Mouse (Mus musculus) intestine, embryonic 15.5 days (tissue): ENCODE data around the gene Vav1. TPM values are rescaled to one million over a fixed set of nuclear protein-coding genes. Genes with fewer than 3 reads are reported as not detected.

ENCODE experiments used
- ATAC-seq: fragments of 200-750 bp; cut with Nextera tagmentation; 2 replicates; pipeline ENCODE4 v1.8.0; 2017; ENCODE audit warnings: moderate TSS enrichment, moderate library complexity
- H3K27ac ChIP-seq: fragments of 300-500 bp; sonication (generic); 2 replicates; pipeline ENCODE4 v1.5.1; 2015; ENCODE audit warnings: mild to moderate bottlenecking, inconsistent platforms
- H3K27me3 ChIP-seq: fragments of 300-500 bp; sonication (generic); replicated peaks from 2 replicates; pipeline ENCODE4 v1.6.1; 2015; ENCODE audit warnings: inconsistent platforms
- H3K36me3 ChIP-seq: fragments of 300-500 bp; sonication (generic); 2 replicates; pipeline ENCODE4 v1.6.1; 2015; ENCODE audit warnings: inconsistent platforms
- H3K4me1 ChIP-seq: fragments of 300-500 bp; sonication (generic); replicated peaks from 2 replicates; pipeline ENCODE4 v1.6.1; 2015; ENCODE audit warnings: inconsistent platforms
- H3K4me2 ChIP-seq: fragments of 300-500 bp; sonication (generic); replicated peaks from 2 replicates; pipeline ENCODE4 v1.6.1; 2015; ENCODE audit warnings: mild to moderate bottlenecking, inconsistent platforms
- H3K4me3 ChIP-seq: fragments of 300-500 bp; sonication (generic); replicated peaks from 2 replicates; pipeline ENCODE4 v1.5.1; 2015; ENCODE audit warnings: inconsistent platforms
- H3K9ac ChIP-seq: fragments of 300-500 bp; sonication (generic); 2 replicates; pipeline ENCODE4 v1.6.1; 2015; ENCODE audit warnings: inconsistent platforms
- H3K9me3 ChIP-seq: fragments of 300-500 bp; sonication (generic); 2 replicates; pipeline ENCODE4 v1.6.1; 2016; ENCODE audit warnings: inconsistent platforms
- WGBS: fragments of 180-500 bp; shearing (Covaris S2); methylation state at CpG from one replicate; pipeline ENCODE4 v1.1.7; 2015; 5-methylcytosine and 5-hydroxymethylcytosine counted together
- polyA plus RNA-seq: library from polyadenylated mRNA; unstranded; fragments of >200 nt; fragmentation: Nextera tagmentation; extraction: Ambion mirVana; gene quantifications from 2 replicates; pipeline ENCODE4 v1.2.1, GENCODE M21; 2015

Vav1 gene
- 3.2 TPM in 2 replicates for polyA plus RNA-seq

DNA sequence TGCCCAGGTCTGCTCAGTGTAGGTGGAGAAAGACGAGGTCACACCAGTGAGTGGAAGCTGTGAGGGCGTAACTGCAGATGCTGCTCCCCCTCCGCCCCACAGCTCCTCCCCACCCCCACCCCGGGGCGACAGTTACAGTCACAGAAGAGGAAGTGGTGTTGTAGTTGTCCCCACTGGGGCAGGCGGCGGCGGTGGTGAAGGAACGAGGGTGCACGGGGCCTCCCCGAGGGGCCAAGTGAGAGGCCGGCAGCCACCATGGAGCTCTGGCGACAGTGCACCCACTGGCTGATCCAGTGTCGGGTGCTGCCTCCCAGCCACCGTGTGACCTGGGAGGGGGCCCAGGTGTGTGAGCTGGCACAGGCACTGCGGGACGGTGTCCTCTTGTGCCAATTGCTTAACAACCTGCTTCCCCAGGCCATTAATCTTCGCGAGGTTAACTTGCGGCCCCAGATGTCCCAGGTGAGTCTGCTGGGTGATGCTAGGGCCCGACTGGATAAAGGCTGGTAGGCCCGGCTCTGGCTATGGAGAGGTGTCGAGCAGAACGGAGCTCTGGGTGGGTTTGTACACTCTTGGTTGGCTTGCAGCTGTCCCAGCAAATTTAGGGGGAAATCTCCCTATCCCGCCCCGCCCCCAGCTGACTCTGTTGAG, at the start of gene Vav1:
Gene Vav1, plus strand, starts transcription at position 158 of the 648 bp plus-strand sequence.
- no peak for ATAC-seq
- 55% methylated on average over 26 of the region's 26 CpGs for WGBS
- H3K4me3 ChIP-seq, result peak within 1 kb of the TSS; percentile 5; the same call in 1 of the 2 replicates
- H3K9ac ChIP-seq, result no peak within 1 kb of the TSS
- no peaks in the 10 kb centered on the region for H3K27me3 ChIP-seq
- no peak within 1 kb of the TSS for H3K27ac ChIP-seq
- H3K4me2 ChIP-seq, result no peak within 1 kb of the TSS
- no peaks in the 10 kb centered on the region for H3K9me3 ChIP-seq
- H3K36me3 ChIP-seq, result no peaks in the 10 kb centered on the region
- H3K4me1 ChIP-seq, result peaks cover 12% of the 10 kb centered on the region

DNA sequence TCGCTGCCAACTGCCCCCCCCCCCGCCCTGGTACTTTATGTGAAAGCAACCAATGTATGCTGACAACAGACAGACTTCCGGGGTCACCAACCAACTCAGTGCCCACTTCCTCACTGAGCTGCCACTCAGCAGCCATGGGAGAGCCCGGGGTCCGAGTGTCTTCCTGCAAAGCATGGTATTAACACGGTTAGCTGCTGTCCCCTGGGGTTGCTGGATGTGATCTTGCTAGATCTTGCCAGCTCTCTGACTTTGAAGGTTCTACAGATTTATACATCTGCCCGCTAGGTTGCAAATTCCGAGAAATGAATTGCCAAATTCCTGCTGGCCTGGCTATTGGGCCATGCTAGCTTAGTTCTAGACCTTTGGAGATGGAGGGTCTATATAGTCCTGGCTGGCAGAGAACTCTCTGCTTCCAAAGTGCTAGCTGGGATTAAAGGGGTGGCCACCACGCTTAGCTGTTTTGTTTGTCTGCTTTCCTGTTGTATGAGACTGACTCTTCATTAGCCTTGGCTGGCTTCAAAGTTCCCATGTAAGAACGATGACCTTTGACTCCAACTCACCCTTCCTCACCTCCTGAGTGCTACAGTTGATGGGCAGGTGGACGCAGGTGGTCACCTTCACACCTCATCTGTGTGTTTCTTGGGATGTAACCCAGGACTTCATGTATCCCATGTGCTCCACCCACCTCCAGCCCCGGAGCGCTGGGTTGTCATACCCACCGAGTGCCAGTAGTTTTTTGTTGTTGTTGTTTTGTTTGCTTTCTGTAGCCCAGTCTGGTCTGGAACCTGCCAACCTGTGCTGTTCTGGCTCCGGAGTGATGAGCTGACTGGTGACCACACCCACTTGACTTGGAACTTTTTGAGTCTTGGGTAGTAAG, 48.8 kb upstream of the Vav1 start:
- no peak overlapping the region for H3K4me2 ChIP-seq
- H3K4me3 ChIP-seq, result no peak overlapping the region
- H3K36me3 ChIP-seq, result 0 out of 2 replicates have a peak, but pooled peaks cover 2% of the 10 kb centered on the region
- no peak overlapping the region for H3K9ac ChIP-seq
- peaks cover 20% of the 10 kb centered on the region; the same call in 1 of the 2 replicates for H3K4me1 ChIP-seq
- no peaks in the 10 kb centered on the region for H3K27me3 ChIP-seq
- ATAC-seq, result no peak
- 78% methylated on average over 15 of the region's 15 CpGs for WGBS
- H3K27ac ChIP-seq, result no peak overlapping the region
- H3K9me3 ChIP-seq, result no peaks in the 10 kb centered on the region

DNA sequence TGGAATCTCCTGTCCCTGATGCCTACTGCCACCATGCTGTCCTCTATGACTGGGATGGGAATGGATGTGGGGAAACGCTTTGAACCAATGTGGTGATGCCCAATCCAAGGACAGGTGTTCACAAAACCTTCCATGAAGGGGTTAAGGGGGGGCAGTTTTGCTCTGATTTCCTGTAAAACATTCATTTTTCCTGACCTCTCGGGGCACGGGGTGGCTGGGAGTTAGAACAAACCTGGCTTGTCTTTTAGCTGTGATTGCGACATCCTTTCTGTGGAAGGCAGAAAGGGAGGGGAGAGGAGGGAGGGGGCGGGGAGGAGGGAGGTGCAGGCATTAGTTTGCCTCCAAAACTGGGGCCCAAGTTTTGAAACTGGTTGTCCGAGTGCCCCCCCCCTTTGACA, 48.2 kb upstream of the Vav1 start:
- Histone ChIP-seq H3K4me1 (peaks cover 20% of the 10 kb centered on the region; the same call in 1 of the 2 replicates), H3K9me3 (no peaks in the 10 kb centered on the region), H3K36me3 (peaks cover 5% of the 10 kb centered on the region; the same call in 1 of the 2 replicates), H3K4me2 (no peak overlapping the region), H3K27me3 (no peaks in the 10 kb centered on the region), H3K9ac (no peak overlapping the region), H3K4me3 (no peak overlapping the region), H3K27ac (no peak overlapping the region)
- no peak for ATAC-seq
- WGBS, result 41% methylated on average over 6 of the region's 6 CpGs

DNA sequence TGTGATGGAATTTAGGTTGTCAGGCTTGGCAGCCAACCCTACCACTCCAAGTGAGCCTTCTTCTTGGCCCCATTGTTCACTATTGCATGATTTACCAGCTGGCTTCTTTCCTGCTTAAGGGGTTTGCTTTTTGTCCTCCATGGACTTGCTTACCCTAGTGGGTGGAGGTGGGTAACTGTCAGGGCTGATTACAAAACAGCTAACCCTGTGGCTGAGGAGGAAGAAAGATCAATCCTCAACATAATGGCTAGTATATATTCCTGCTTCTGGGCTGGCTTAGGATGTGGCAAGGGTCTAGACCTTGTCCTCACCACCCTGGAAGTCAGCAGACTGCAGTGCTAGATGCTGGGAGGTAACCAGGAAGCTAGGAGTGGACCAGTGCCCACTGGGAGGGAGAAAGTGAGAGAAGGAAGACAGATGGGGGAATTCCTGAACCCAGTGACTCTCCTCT, 47.6 kb upstream of the Vav1 start:
- Histone ChIP-seq H3K4me3 (no peak overlapping the region), H3K36me3 (peaks cover 12% of the 10 kb centered on the region; the same call in 1 of the 2 replicates), H3K9me3 (no peaks in the 10 kb centered on the region), H3K9ac (no peak overlapping the region), H3K27ac (0 out of 2 replicates have a peak overlapping the region, but pooled peaks have one; percentile 32), H3K27me3 (no peaks in the 10 kb centered on the region), H3K4me1 (peaks cover 21% of the 10 kb centered on the region; the same call in 1 of the 2 replicates), H3K4me2 (no peak overlapping the region)
- no peak for ATAC-seq

DNA sequence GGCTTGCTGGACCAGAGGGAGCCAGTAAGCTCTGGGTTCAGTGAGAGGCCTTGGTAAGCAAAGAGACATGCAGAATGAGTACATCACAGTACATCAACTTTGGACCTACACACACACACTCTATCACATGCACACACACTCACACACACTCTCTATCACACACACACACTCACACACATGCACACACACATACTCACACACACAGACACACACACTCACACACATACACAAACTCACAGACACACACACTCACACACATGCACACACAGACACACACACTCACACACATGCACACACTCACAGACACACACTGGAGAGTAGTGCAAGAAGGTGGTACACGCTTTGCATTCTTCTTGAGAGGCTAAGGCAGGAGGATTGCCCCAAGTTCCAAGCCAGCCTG, 46.7 kb upstream of the Vav1 start:
- Histone ChIP-seq H3K4me1 (peaks cover 21% of the 10 kb centered on the region; the same call in 1 of the 2 replicates), H3K4me3 (no peak overlapping the region), H3K36me3 (peaks cover 19% of the 10 kb centered on the region), H3K27ac (peak overlapping the region; percentile 68), H3K9me3 (no peaks in the 10 kb centered on the region), H3K9ac (no peak overlapping the region), H3K4me2 (no peak overlapping the region), H3K27me3 (no peaks in the 10 kb centered on the region)
- 84% methylated on average over 1 of the region's 1 CpGs for WGBS
- no peak for ATAC-seq

DNA sequence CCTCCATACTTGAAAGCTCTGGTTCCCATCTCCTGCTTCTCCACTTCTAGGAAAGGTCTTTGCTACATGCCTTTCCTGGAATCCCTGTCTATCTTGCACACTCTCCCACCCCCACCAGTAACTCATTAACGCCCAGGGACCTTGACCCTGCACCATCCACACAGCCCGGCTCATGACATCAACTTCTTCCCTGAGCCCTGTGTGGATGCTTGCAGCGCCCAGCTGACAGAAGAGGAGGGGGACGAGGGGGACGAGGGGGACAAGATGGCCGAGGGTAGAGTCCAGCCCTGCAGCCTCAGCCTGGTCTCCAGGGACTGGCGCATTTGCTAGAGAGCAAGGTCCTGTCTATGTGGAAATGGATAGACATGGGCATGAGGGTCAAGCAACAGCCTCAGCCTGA, 45.9 kb upstream of the Vav1 start:
- Histone ChIP-seq H3K27me3 (no peaks in the 10 kb centered on the region), H3K4me1 (peaks cover 21% of the 10 kb centered on the region; the same call in 1 of the 2 replicates), H3K9me3 (no peaks in the 10 kb centered on the region), H3K9ac (no peak overlapping the region), H3K4me2 (peak overlapping the region; percentile 49), H3K27ac (peak overlapping the region; percentile 68), H3K4me3 (peak overlapping the region; percentile 26), H3K36me3 (peaks cover 28% of the 10 kb centered on the region)
- ATAC-seq, result peak; percentile 80
- 20% methylated on average over 7 of the region's 7 CpGs for WGBS

DNA sequence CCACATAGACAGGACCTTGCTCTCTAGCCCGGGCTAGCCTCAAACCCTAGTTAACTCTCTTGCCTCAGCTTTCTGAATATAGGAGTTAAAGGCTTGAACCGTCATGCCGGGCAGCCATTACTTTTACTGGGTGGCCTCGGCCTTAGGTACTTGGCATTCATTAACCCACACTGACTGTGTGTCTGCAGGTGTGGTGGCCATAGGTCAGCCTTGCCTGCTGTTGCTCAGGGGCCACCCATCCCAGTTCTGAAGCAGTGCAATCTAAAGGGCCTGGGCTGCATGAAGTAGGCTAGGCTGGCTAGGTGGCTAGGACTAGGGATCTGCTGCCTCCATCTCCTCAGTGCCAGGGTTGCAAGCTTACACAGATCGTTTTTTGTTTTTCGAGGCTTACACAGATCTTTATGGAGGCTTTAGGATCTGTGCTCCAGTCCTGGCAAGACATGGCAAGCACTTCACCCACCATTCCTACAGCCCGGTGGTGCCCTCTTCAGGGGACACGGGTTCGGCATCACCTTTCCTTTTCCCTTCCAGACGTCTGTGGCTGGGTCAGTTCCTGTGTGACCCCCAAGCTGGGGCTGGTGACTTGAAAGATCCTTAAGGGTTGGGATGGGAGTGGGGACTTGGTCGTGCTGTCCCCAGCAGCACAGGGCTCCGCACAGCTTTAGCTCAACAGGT, 44.5 kb upstream of the Vav1 start:
- Histone ChIP-seq H3K27ac (peak overlapping the region; percentile 68), H3K4me1 (peaks cover 21% of the 10 kb centered on the region; the same call in 1 of the 2 replicates), H3K4me3 (peak overlapping the region; percentile 26), H3K9ac (no peak overlapping the region), H3K27me3 (no peaks in the 10 kb centered on the region), H3K36me3 (peaks cover 28% of the 10 kb centered on the region), H3K9me3 (no peaks in the 10 kb centered on the region), H3K4me2 (peak overlapping the region; percentile 49)
- 73% methylated on average over 12 of the region's 12 CpGs for WGBS
- peak; percentile 82 for ATAC-seq

DNA sequence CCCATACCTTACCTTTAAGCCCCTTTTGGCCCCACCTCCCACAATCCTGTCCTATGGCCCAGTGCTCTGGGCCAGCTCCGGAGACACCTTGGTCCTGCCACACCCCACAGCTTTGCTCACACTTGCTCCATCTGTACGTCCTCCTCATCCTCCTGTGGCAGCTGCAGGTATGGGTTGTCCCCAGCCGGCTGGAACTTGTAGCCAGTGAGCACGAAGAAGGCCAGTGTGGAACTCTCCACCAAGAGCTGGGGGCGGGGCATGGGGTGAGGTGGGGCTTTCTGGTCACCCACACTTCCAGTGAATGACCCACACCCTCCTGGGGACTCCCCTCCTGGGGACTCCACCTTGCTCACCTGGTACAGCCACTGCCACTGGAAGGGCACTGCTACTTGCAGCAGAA, 43.1 kb upstream of the Vav1 start:
- peak overlapping the region; percentile 49; the same call in 1 of the 2 replicates for H3K4me2 ChIP-seq

DNA sequence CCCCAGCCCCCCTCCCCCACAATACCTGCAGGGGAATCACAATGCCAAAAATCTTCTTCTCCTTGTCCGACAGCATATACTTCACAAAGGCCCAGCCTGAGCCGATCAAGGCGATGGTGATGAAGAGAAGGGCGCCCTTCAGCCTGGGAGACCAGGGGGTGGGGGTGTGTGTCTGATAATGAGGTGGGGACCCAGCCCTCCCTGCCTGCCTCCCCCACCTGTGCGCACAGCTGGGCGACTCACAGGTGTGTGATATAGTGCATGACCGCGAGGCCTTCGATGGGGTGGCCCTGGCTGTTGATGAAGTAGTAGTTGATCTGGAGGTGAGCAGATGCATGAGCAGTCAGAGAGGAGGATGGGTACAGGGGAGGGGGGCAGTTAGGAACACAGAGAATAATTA, 41.7 kb upstream of the Vav1 start:
- H3K4me3 ChIP-seq, result no peak overlapping the region
- H3K36me3 ChIP-seq, result peaks cover 34% of the 10 kb centered on the region
- 88% methylated on average over 9 of the region's 9 CpGs for WGBS
- no peak overlapping the region for H3K27ac ChIP-seq
- H3K27me3 ChIP-seq, result no peaks in the 10 kb centered on the region
- H3K9me3 ChIP-seq, result no peaks in the 10 kb centered on the region
- H3K4me1 ChIP-seq, result 0 out of 2 replicates have a peak, but pooled peaks cover 6% of the 10 kb centered on the region
- H3K9ac ChIP-seq, result no peak overlapping the region
- no peak overlapping the region for H3K4me2 ChIP-seq
- no peak for ATAC-seq

More for the DNA sequence above, 43.1 kb upstream of the Vav1 start:
- Histone ChIP-seq H3K27ac (no peak overlapping the region), H3K27me3 (no peaks in the 10 kb centered on the region), H3K9me3 (no peaks in the 10 kb centered on the region), H3K4me3 (no peak overlapping the region), H3K9ac (no peak overlapping the region), H3K4me1 (peaks cover 13% of the 10 kb centered on the region; the same call in 1 of the 2 replicates), H3K36me3 (peaks cover 28% of the 10 kb centered on the region)
- no peak for ATAC-seq
- 80% methylated on average over 5 of the region's 5 CpGs for WGBS

DNA sequence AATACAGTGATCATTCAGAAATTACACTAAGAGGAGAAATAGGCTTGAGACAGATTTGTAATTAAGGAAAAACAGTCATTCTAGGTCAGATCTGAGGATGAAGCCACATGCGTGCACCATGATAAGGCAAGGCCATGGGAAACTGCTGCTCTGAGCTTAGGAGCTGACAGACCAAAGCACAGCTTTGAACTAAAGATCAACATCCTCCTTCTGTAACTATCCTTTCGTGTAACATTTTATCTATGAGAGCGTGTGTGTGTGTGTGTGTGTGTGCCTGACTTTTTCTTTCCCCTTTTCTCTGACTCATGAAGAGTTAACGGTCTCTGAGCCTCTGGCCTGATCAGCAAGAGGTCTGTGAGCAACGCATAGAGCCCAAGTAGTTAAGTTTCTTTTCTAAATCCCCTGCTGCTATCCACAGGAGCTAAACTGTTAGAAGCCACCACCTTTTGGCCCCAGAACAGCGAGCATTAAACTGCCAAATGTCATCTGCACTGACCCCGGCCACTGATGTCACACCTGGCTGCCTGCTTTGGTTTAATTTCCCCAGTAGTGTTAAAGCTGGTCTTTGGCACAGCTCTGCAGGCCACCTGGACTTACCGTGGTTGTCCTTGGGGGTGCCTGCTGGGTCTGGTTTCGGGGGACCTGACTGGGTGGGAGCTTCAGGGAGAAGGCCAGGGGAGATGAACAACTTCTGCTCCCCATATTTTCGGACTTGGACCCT, 35.1 kb upstream of the Vav1 start:
- no peak overlapping the region for H3K4me2 ChIP-seq
- 75% methylated on average over 10 of the region's 10 CpGs for WGBS
- no peak for ATAC-seq

DNA sequence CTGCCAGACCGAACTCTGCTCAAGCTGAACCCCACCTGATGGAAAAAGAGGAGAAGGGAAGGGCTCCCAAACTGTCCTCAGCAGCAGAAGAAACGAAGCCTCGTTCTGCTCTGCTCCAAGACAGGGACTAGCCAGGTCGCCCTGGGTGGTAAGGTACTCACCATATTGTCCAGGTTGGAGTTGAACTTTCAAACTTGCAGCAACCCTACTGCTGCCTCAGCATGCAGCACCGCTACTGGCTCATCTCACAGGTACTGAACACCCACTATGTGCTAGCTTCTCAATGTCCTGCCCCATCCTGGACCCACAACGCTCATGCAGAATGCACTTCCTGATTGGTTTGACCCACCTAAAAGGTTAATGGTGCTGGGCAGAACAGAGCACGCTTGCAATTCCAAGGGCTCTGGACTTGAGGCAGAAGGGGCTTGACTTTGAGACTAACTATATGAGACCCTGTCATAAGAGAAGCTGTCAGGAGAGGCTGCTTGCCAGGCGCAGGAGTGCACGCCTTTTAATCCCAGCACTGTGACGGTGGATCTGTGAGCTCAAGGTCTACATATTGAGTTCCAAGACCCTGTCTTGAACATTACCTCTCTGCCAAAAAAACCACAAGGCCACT, 33.5 kb upstream of the Vav1 start:
- no peak for ATAC-seq
- WGBS, result 86% methylated on average over 10 of the region's 10 CpGs

More for the DNA sequence above, 35.1 kb upstream of the Vav1 start:
- Histone ChIP-seq H3K4me3 (no peak overlapping the region), H3K27ac (no peak overlapping the region), H3K27me3 (no peaks in the 10 kb centered on the region), H3K4me1 (peaks cover 20% of the 10 kb centered on the region), H3K9ac (no peak overlapping the region), H3K9me3 (no peaks in the 10 kb centered on the region), H3K36me3 (peaks cover 15% of the 10 kb centered on the region; the same call in 1 of the 2 replicates)

More for the DNA sequence above, 33.5 kb upstream of the Vav1 start:
- Histone ChIP-seq H3K4me3 (no peak overlapping the region), H3K4me1 (peaks cover 21% of the 10 kb centered on the region), H3K9me3 (no peaks in the 10 kb centered on the region), H3K4me2 (no peak overlapping the region), H3K27ac (no peak overlapping the region), H3K9ac (no peak overlapping the region), H3K27me3 (no peaks in the 10 kb centered on the region), H3K36me3 (peaks cover 15% of the 10 kb centered on the region; the same call in 1 of the 2 replicates)
